Mouse (Mus musculus): ENCODE data around the gene Net1.

GRCm38 (mm10) chr13:3854856-3855255, 63.2 kb downstream of the Net1 start:
- TF ChIP-seq EP300 (IDR thresholded peaks at IDR 0.05; ENCODE audit: low read depth) (no peak), CTCF (IDR thresholded peaks at IDR 0.05; ENCODE audit: low read depth) (no peak)

All from heart, postnatal 0 days (tissue).